Mouse (Mus musculus): ENCODE measurements around the gene Lmnb2. TPM values are rescaled to one million over a fixed set of nuclear protein-coding genes. Genes with fewer than 3 reads are reported as not detected.
A peak's percentile ranks its signal among the peaks of the same experiment; 100 is the strongest.

Lmnb2 gene
- polyA plus RNA-seq, 2 experiments, result 19.1 to 75.9 TPM

DNA sequence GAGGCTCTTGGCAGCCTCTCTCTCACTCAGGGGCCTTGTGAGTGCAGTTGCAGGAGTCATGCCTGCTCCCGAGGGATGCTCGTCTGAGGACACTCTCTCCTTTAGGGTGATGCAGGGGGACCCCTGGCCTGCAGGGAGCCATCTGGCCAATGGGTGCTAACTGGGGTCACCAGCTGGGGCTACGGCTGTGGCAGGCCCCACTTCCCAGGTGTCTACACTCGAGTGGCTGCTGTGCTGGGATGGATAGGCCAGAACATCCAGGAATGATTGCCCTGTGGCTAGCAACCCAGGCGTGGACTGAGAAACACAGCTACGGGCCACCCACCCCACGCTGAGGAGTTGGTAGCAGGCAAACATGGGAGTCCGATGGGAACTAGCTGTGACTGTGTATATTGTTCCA, 19.0 kb downstream of the Lmnb2 start:
- Histone ChIP-seq H3K4me1 (ENCODE audit: control insufficient read depth, insufficient read depth, low read length) (peaks cover 10% of the 10 kb centered on the region), H3K27me3 (ENCODE audit: control insufficient read depth, insufficient read depth, low read length) (no peaks in the 10 kb centered on the region), H3K27ac (replicated peaks; ENCODE audit: low read depth, low read length) (no peak overlapping the region), H3K9ac (ENCODE audit: low read depth, low read length, severe bottlenecking) (no peak overlapping the region), H3K4me3 (replicated peaks; ENCODE audit: low read length) (peak overlapping the region; percentile 8; the same call in 1 of the 2 replicates), H3K36me3 (ENCODE audit: control insufficient read depth, insufficient read depth, low read length) (peaks cover 26% of the 10 kb centered on the region), H3K9me3 (ENCODE audit: control insufficient read depth, low read length) (no peaks in the 10 kb centered on the region), H3K4me2 (replicated peaks; ENCODE audit: low read depth, low read length, severe bottlenecking) (no peak overlapping the region)
- ATAC-seq (ENCODE audit: low FRiP score, low read depth), result no peak
- no peak for TF ChIP-seq POLR2A (IDR thresholded peaks at IDR 0.05; ENCODE audit: borderline replicate concordance, extremely low read depth, insufficient read depth, insufficient read length)
- 91% methylated on average over 8 of the region's 8 CpGs for WGBS
- no peak for DNase-seq (ENCODE audit: low spot score)

DNA sequence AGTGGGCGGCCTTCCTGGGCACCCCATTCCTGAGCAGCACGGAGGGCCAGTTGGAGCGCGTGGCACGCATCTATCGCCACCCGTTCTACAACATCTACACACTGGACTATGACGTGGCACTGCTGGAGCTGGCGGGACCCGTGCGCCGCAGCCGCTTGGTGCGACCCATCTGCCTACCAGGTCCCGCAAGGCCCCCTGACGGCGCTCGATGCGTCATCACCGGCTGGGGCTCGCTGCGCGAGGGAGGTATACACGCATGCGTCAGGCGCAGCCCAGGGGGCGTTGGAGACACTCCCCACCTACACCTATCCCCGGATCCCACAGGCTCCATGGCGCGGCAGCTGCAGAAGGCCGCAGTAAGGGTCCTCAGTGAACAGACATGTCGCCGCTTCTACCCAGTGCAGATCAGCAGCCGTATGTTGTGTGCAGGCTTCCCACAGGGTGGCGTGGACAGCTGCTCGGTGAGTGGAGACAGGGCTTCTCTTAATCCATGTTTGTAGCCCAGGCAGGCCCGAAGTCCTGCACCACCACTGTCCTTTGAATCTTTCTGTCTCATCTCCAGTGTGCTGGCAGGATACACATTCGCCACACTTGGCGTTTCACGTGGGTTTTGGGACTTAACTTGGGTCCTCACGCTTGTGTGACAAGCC, 20.1 kb downstream of the Lmnb2 start:
- 39% methylated on average over 32 of the region's 41 CpGs for WGBS
- H3K27me3 ChIP-seq (ENCODE audit: control insufficient read depth, insufficient read depth, low read length), result no peaks in the 10 kb centered on the region
- peaks cover 10% of the 10 kb centered on the region for H3K4me1 ChIP-seq (ENCODE audit: control insufficient read depth, insufficient read depth, low read length)
- H3K4me2 ChIP-seq (replicated peaks; ENCODE audit: low read depth, low read length, severe bottlenecking), result 0 out of 2 replicates have a peak overlapping the region, but pooled peaks have one; percentile 14
- no peak overlapping the region for H3K27ac ChIP-seq (replicated peaks; ENCODE audit: low read depth, low read length)
- H3K36me3 ChIP-seq (ENCODE audit: control insufficient read depth, insufficient read depth, low read length), result peaks cover 15% of the 10 kb centered on the region
- no peak overlapping the region for H3K4me3 ChIP-seq (replicated peaks; ENCODE audit: low read length)
- no peak for TF ChIP-seq POLR2A (IDR thresholded peaks at IDR 0.05; ENCODE audit: borderline replicate concordance, extremely low read depth, insufficient read depth, insufficient read length)
- no peaks in the 10 kb centered on the region for H3K9me3 ChIP-seq (ENCODE audit: control insufficient read depth, low read length)
- no peak for ATAC-seq (ENCODE audit: low FRiP score, low read depth)
- no peak for DNase-seq (ENCODE audit: low spot score)
- no peak overlapping the region for H3K9ac ChIP-seq (ENCODE audit: low read depth, low read length, severe bottlenecking)

DNA sequence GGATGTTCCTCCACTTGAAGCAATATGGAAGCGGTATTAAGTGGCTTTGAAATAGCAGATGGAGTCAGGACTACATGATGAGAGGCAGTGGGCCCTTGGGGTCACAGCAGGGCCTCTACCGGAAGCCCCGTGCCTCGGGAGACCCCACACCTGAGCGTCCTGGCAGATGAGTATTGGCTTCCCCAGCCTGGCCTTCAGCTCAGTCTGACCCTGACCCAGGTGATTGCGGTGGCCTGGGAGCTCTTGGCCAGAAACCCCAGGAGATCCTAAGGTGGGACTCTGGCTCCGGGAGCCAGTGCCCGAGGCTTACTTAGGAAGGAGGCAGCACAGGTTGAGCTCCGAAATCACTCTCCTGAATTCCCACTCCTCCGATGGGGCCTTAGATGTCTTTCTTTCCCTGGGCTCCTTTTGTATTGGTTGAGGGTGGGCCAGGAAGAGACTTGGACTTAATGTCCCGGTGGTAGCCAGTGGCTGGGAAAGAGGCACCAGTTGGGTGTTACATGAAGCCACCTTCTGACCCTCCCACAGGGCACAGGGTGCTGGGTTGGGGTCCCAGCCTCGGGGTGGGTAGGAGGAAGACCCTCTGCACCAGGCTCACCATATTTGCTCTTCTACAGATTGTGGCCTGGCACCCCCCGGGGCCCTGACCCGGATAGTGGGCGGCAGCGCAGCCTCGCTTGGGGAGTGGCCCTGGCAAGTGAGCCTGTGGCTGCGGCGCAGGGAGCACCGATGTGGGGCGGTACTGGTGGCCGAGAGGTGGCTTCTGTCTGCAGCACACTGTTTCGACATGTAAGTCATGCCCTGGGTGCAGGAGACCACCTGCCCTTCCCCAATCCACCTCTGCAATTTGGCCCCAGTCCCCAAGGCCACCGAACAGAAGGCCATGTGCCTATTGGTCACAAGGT, 21.2 kb downstream of the Lmnb2 start:
- no peak overlapping the region for H3K9ac ChIP-seq (ENCODE audit: low read depth, low read length, severe bottlenecking)
- H3K27ac ChIP-seq (replicated peaks; ENCODE audit: low read depth, low read length), result no peak overlapping the region
- no peaks in the 10 kb centered on the region for H3K9me3 ChIP-seq (ENCODE audit: control insufficient read depth, low read length)
- ATAC-seq (ENCODE audit: low FRiP score, low read depth), result no peak
- no peak for TF ChIP-seq POLR2A (IDR thresholded peaks at IDR 0.05; ENCODE audit: borderline replicate concordance, extremely low read depth, insufficient read depth, insufficient read length)
- no peak for DNase-seq (ENCODE audit: low spot score)
- WGBS, result 71% methylated on average over 24 of the region's 24 CpGs
- H3K4me3 ChIP-seq (replicated peaks; ENCODE audit: low read length), result no peak overlapping the region
- H3K27me3 ChIP-seq (ENCODE audit: control insufficient read depth, insufficient read depth, low read length), result no peaks in the 10 kb centered on the region
- no peak overlapping the region for H3K4me2 ChIP-seq (replicated peaks; ENCODE audit: low read depth, low read length, severe bottlenecking)
- H3K4me1 ChIP-seq (ENCODE audit: control insufficient read depth, insufficient read depth, low read length), result peaks cover 10% of the 10 kb centered on the region
- peaks cover 9% of the 10 kb centered on the region for H3K36me3 ChIP-seq (ENCODE audit: control insufficient read depth, insufficient read depth, low read length)

DNA sequence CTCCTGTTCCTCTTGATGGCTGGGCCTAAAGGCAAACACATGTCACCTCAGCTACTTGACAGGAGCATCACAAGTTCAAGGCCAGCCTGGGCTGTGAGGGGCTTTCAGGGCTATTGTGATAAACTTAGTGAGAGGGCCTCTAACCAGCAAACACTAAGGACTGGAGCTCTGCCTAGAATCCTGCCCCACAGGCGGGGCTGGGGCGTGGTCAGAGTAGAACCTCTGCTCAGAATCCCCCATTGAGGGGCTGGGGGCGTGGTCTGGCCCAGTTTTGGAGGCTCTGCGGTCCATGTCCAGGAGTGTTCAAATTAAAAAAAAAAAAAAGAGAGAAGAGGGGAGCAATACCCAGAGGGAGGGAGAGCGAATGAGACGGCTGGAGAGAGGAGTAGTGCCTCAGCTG, 22.3 kb downstream of the Lmnb2 start:
- Histone ChIP-seq H3K4me3 (replicated peaks; ENCODE audit: low read length) (no peak overlapping the region), H3K4me1 (ENCODE audit: control insufficient read depth, insufficient read depth, low read length) (peaks cover 10% of the 10 kb centered on the region), H3K27ac (replicated peaks; ENCODE audit: low read depth, low read length) (no peak overlapping the region), H3K4me2 (replicated peaks; ENCODE audit: low read depth, low read length, severe bottlenecking) (no peak overlapping the region), H3K27me3 (ENCODE audit: control insufficient read depth, insufficient read depth, low read length) (no peaks in the 10 kb centered on the region), H3K36me3 (ENCODE audit: control insufficient read depth, insufficient read depth, low read length) (peaks cover 9% of the 10 kb centered on the region), H3K9ac (ENCODE audit: low read depth, low read length, severe bottlenecking) (no peak overlapping the region), H3K9me3 (ENCODE audit: control insufficient read depth, low read length) (no peaks in the 10 kb centered on the region)
- TF ChIP-seq POLR2A (IDR thresholded peaks at IDR 0.05; ENCODE audit: borderline replicate concordance, extremely low read depth, insufficient read depth, insufficient read length), result no peak
- no peak for DNase-seq (ENCODE audit: low spot score)
- 83% methylated on average over 6 of the region's 6 CpGs for WGBS
- ATAC-seq (ENCODE audit: low FRiP score, low read depth), result no peak

DNA sequence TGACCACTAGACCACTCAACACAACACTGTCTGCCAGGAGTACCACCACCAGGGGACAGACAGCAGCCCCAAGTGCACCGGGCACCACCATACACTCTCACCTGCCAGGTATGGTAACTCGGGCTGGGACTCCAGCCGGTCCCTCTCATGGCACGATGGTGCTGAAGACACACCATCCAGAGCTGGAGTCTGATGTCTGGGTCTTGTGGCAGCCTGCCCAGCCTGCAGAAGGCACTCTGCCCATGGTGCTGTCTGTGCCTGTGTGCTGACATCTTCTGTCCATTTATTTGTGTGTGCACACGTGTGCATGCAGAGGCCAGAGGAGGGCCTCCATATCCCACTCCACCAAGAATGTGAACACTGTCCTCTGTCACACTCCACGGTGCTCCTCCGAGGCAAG, 22.9 kb downstream of the Lmnb2 start:
- TF ChIP-seq POLR2A (IDR thresholded peaks at IDR 0.05; ENCODE audit: borderline replicate concordance, extremely low read depth, insufficient read depth, insufficient read length), result no peak
- no peak overlapping the region for H3K27ac ChIP-seq (replicated peaks; ENCODE audit: low read depth, low read length)
- H3K9me3 ChIP-seq (ENCODE audit: control insufficient read depth, low read length), result no peaks in the 10 kb centered on the region
- peaks cover 9% of the 10 kb centered on the region for H3K36me3 ChIP-seq (ENCODE audit: control insufficient read depth, insufficient read depth, low read length)
- WGBS, result 86% methylated on average over 7 of the region's 7 CpGs
- no peak overlapping the region for H3K4me2 ChIP-seq (replicated peaks; ENCODE audit: low read depth, low read length, severe bottlenecking)
- H3K27me3 ChIP-seq (ENCODE audit: control insufficient read depth, insufficient read depth, low read length), result no peaks in the 10 kb centered on the region; the same call in 1 of the 2 replicates
- H3K4me1 ChIP-seq (ENCODE audit: control insufficient read depth, insufficient read depth, low read length), result peaks cover 10% of the 10 kb centered on the region
- no peak overlapping the region for H3K9ac ChIP-seq (ENCODE audit: low read depth, low read length, severe bottlenecking)
- no peak for ATAC-seq (ENCODE audit: low FRiP score, low read depth)
- H3K4me3 ChIP-seq (replicated peaks; ENCODE audit: low read length), result no peak overlapping the region
- no peak for DNase-seq (ENCODE audit: low spot score)

Measured in limb, embryonic 14.5 days (tissue).